Mouse (Mus musculus): ENCODE results near the gene Otub1.

GRCm38 (mm10) chr19:7190986-7191385 is 15.1 kb downstream of the Otub1 start:
- TF ChIP-seq CTCF (IDR thresholded peaks at IDR 0.05; ENCODE audit: low read depth): no peak
- TF ChIP-seq EP300 (IDR thresholded peaks at IDR 0.05; ENCODE audit: low read depth): no peak

All from liver, embryonic 14.5 days (tissue).